Mouse (Mus musculus) thymus, postnatal 25 days (tissue): ENCODE data around the gene Galntl6.

ENCODE experiments used
- DNase-seq: peaks from one replicate; pipeline ENCODE4 v3.0.0; 2022

The Galntl6 gene

DNA sequence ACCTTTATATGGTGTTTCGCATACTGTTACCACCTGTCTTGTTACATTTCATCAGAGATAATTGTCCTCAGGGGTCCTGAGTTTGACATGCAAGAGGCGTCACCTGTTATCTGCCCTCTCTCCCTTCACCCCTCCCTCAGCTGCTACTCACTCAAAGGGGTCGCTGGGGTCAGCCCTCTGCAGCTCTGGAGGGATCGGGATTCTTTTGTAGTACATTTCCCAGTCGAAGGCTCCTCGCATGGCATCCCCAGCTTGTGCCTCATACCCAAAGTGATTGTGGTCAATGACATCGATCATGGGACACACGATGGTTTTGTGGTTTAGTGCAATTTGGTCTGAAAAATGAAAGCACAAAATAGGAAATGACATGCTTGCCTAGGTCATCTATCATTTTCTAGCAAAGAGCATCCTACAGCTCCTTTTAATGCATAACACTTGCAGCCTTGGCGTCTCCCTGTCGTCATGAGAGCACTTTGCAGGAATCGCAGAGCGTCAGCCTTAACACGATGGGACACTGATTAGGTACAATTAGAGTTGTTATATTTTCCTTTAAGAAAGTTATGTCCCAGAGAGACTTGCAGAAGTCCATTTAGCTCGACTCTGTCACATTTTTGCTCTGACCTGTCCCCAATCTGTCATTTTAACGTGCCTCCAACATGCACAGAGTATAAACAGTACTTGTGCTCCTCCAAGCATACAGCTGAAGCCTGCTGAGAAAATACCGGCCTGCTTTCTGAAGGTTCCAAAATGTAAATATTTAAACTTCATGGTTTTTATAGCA is 954.1 kb downstream of the Galntl6 start:
- no peak for DNase-seq

DNA sequence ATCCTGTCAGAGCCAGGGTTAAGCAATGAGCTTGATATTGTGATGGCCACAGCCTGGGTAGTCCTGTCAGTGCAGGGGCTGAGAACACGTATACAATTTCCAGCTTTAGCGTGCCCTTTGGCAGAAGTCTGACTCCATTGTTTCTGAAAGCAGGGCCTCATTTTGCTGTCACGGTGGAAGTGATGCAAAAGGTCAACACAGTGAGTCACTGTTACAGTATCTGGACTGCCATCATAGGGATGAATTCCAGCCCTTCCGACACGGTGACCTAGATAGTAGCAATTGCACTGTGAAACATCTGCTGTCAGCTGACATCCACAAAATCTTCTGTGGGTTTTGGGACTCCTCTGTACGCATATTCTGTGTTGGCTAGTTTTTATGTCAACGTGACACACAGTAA is 956.9 kb downstream of the Galntl6 start:
- no peak for DNase-seq

DNA sequence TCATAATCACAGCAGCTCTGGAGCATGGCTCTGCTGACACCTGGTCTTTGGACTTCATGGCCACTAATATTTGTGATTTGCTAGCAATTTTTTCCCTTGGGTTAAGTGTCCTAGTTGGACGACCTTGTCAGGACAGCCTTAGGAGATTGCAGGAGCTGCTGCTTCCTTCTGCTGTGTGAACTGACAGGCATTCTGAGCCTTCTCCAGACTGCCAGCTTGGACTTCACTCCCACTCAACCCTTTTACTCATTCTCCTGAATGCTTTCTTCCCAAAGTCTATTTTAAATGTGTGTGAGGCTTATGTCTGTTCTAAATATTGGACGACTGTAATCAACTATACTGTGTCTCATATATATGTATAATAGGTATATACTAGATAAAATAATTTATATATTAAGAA is 971.3 kb downstream of the Galntl6 start:
- no peak for DNase-seq

DNA sequence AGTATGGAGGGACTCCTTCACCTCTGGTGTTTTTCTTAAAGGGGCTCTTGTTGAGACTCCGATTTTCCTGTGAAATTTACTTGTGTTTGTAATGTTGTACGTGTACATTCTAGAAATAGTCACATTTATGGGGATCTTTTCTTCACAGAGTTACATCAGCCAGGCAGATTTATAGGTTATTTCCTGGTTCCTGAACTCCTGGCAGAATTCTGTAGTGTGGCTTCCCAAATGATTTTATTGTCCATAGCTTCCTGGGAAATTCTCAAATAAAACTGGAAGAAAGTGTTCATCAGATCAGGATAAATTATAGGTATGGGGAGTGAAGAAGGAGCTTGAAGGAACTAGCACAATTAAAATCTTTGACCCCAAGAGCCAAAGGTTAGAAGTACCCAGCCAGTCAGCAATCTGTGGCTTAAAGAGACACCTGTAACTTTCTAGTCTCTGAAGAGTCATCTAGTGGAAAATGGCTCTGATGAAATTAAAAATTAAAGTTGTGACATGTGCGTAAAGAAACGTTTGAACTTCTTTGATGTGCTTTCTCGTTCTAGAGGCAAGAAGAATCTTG is 972.5 kb downstream of the Galntl6 start:
- no peak for DNase-seq

DNA sequence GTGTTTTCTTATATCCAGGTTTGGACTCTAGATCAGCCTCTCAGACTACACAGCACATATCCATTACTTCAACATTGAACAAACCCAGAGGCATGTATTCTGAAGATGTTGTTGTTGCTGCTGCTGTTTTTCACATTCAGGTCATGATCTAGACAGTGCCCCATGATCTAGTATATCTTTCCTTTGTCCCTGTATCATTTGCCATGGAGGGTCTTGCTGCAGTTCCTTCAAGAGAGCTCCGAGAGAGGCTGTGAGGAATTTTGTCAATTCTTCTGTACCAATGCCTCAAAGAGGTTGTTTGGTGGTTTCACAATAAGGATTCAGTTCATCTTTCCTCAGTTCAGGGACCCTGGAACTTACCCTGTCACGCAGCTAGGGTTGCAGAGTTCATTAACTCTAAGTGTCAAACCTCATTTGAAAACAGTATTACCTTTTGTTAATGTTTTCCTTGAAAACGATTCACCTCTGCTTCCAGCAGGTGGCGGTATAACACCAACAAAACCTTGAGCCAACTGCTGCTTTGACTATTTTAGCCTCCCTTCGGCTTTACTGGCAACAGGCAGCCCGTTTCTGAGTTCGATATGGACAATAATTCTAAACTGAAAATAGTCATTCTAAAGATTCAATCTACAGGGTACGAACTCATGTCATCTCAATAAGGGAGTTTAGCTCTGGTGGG is 973.1 kb downstream of the Galntl6 start:
- DNase-seq, result peak; percentile 20

DNA sequence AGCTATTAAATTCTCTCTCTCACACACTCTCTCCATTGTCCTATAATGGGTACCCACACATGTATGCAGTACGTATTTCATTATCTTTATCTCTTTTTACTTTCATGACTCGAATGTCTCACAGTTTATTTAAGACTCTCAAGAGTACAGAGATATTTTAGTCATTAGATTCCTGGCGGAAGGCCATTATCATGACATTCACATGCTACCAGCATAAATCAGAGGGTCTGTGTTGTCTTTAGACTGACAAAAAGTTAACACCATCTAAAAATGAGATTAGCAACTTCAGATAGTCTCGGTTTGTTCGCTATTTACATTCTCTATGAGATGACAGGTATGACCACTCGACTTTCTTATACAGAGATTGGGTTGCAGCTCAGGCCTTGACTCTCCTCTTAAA is 985.4 kb downstream of the Galntl6 start:
- no peak for DNase-seq

DNA sequence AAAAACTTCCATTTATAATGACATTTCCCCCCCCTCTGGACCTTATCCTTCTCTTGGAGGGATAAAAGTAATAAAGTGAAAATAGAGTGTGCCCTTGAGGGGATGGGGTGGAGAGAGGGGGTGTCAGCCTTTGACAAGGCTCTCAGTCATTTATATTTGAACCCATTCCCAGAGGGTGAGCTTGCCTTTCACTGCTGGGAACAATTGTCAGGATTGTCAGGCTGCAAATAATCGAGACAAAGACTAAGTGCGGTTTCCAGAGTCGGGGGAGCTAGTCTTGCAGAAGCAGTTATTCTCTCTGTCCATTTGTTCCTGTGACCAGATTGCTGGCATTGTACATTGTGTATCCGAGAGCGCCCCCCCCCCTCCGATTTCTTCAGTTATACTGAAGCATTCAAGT is 988.9 kb downstream of the Galntl6 start:
- no peak for DNase-seq

DNA sequence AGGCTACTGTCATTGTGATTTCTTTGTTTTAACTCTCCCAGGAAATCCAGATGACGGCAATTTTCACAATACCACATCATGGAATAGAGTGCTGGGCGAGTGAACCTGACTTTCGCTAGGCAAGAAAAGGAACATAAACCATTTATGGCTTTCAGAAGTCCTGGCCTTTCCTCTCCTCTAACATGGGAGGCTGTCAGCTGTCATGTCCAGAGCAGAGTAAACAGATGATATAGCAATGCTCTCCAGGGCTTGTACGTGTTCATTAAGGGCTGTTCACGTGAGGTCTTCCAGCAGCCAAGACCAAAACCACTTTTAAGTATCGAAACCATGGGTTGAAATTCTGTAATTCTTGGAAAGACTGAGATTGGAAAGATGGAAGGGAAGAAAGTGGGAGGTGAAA is 989.3 kb downstream of the Galntl6 start:
- DNase-seq, result no peak

DNA sequence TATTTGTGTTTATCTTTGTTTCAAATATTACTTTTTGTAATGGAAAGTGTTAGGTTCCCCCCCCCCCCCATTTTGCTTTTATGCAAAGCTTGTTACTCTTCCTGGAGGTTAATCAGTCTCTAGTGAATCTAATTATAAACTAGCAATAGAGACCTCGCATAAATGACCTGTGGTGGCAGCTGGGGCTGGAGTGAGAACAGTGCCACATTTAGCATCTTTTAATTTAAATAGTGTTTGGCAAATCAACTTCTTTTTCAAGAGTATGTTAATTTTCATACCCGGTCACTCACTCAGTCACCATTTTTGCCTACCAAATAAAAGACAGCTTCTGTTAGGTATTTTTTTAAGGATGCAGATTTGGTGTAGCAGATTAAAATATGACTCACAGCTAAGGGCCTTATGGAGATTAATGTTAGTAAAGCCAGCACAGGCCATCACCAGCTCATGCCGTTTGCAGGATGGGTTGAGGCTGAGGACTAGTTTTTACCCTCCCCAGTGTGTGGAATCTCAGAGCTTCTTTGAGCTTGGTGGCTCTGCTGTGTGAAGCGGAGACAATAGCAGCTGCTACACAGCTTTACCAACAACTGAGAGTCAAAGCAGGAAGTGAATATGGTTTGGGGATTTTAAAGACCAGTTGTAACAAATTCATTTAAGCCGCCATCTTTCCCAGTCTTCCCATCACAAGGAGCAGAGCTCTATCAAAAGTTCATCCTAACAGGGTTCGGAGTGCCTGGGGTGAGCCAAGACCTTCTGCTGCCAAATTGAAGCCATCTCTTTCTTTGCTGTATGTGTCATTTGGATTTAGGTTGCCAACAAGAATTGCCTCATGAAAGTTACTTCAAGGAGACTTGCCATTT is 990.0 kb downstream of the Galntl6 start:
- DNase-seq, result no peak

DNA sequence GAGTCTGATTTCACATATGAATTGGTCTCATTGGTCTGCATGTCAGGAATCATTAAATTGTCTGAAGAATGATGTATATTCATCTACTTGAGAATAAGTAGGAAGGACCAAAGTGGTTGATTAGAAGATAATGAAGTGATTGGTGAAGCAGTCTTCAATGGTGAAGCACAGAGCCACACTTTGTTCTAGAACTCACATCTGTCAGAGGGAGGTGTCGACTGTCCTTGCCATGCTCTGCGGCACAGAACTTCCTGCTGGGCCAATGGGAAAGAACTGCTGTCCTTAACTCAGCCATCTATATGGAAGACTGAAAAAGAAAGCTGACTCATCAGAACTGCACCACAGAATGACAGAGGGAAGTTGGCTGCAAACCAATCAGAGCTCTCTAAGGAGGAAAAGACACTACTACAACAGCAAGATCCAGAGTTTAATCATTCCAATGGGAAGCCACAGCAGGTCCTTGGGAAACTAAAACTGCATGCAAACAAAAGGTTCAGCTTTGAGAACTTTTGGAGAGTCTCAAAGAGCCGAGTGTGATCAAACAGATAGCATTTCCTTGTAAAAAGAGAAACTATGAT is 992.0 kb downstream of the Galntl6 start:
- no peak for DNase-seq

DNA sequence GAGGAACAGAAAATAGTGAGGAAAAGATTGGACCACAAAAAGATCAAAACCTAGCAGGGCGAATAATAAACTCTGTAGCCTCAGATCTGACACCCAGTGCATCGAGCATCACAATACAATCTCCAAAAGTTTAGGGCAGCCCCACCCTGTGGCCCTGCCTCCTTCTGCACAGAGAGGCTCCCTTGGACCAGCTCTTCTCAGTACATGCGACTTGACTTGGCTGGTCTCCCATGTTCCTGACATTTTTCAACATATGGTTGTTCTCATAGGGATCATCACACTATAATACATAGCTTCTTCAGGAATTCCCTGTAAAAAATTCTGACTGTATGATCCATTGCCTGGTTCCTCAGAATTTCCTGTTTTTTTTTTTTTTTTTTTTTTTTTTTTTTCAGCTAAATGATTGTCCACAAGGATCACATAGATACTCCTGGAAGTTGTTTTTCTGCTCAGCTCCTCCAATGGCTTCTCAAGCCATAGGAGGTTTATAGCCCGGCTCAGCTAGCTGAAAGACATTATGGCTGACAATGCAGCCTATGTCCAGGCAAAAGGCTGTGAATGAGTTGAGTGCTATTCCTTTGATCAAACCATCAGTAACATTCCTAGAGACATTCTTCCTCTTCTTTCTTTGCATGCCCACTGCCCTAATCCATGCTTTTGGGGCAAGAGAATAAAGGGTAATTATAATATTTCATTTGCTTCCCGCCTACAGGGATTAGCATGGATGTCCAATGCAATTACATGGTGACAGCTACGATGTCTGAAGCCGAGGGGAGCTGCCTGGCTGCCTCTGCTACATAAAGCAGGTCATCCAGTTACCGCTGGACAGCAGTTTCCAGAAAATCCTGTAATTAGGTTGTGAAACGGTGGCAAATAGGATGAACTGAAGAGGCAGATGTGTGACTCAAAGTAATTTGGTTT is 993.5 kb downstream of the Galntl6 start:
- DNase-seq, result no peak

DNA sequence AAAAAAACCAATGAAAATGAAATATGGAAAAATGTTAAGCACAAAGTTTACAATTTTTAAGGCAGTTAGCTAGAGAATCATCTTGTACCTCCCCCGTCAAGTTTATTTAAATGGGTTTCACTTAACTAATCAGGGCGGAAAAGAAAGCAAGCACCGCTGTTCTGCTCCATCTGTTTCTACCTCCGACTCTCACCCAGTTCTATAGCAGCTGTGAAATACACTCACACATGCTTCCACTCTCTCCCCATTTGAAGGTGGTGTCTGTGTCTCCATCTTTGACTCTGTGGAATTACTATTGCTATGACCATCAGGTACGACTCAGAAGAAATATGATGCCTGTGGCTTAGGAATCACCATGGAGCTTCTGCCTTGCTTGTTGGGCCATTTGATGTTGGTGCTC is 1019.1 kb downstream of the Galntl6 start:
- DNase-seq, result no peak

DNA sequence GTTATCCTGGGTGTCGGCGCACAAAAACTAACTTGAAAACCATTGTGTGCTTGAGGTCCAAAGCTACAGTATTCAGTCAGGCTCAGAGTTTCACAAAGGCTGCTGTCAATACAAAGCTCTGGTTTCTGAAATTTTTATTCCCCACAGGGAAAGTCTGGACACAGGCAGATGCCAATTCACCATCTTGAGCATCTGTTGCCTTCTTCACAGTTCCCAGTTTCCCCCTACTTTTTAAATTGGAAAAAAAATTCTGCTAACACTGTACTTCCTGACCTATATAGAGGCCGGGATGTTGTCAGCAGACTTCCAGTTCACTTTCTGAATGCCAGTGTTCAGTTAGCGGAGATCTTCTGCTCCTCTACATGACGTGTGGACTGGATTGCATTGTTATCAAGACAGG is 1020.3 kb downstream of the Galntl6 start:
- DNase-seq, result no peak

DNA sequence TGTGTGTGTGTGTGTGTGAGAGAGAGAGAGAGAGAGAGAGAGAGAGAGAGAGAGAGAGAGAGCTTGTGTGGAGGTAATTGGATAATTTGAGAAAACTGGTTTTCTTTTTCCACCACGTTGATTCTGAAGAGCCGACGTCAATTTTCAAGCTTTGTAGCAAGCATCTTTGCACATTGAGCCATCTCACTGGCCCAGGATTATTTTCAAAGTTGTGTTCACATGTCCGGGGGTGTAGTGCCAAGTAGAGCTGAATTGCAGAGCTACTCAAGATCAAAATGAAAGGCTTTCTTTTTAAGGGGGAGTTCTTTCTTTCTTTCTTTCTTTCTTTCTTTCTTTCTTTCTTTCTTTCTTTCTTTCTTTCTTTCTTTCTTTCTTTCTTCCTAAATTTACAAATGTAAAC is 1022.3 kb downstream of the Galntl6 start:
- no peak for DNase-seq

DNA sequence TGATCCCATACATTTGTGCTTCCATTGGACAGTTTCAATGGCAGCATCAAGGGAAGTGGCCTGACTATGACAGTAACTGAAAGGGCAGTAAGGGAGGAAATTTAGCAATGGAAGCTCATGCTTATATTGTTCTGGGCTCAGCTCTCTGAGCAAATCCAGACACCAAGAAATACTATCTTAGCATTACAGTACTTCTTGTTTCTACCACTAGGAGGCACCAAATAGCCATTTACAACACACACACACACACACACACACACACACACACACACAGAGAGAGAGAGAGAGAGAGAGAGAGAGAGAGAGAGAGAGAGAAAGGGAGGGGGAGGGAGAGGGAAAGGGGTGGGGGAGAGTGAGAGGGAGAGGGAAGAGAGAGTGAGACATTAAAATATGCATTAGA is 1023.6 kb downstream of the Galntl6 start:
- DNase-seq, result no peak

DNA sequence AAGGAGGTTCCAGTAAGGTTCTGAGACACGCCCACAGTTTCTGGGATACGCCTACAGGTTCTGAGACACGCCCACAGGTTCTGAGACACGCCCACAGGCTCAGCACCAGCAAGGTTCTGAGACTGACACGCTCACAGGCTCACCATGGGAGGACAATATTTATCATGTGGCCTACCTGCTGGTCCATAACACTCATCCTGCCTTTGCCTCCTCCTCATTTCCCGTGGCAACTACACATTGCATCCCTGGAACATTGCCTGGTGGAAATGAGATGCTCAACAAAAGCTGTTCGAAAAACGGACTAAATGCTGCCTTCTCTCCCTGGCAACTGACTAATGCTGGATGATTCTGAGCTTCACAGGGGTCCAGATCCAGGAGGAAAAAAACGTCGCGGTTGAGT is 1033.0 kb downstream of the Galntl6 start:
- DNase-seq, result no peak

DNA sequence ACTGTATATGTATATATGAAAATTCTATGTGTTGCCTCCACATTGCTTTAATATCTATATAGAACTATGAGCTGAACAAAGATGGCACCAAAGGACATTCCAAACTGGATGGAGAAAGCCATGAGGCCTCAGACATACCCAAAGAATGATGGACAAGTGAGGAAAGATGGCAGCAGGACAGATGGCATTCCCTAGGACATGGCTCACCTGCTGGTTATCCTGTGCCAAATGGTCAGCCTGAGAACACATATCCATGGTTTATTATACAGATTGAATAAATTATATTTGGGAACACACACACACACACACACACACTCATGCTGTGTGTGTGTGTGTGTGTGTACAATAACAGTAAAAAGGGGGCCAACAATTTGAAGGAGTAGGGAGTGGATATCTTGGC is 1063.4 kb downstream of the Galntl6 start:
- no peak for DNase-seq

DNA sequence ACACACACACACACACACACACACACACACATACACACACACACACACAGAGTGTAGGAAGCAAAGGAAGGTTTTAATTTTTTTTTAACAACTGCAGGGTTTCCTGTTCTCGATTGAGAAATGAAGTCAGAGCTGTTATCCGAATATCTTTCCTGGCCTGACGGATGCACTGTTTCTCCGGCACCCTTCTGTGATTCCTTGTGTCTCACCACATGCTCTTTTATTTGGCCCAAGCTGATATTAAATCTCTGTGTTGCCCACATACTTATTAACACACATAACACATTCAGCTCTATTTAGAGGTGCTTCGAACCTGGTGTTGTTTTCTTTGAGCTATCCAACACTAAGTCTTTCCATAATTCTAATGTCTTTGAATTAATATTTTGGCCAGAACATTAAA is 1069.0 kb downstream of the Galntl6 start:
- DNase-seq, result no peak

DNA sequence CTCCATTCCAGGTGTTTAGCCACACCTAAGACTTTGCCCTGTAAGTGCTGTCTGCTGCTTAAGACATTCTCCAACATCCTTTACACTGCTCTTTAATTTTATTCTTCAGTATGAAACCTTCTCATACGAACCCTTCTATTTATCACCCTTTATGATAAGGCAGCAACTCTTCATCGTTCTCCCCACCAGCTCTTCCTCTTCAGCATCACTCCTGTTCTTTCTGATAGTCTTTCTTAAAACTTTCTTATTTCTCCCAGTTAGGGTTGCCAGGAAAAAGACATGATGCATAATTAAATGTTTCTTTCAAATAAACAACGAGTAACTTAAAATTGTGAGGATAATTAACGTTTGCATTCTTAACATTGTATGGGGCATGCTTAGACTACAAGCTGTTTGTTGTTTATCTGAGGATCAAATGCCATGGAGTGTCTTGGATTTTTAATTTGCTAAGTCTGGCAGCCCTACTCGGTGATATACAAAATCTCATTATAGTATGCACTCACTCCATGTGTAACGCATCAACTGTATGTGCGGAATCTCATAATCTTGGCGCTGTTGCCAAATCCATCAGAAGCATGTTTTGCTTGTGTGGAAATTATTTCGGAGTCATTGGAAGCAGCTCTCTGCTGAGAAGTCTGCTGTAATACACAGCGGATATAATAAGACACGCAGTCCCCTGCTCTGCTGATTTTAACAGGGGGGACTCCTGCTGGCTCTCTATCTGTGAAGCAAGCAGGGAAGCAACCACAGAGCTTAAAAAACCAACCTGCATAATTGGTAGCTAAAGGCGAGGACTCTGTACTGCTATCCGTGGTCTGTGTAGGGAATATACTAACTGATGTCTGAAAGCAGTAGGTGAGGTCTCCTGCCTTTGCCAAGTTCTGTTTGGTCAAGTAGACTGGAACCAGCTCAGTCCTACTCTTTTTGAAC is 1069.7 kb downstream of the Galntl6 start:
- DNase-seq, result no peak

DNA sequence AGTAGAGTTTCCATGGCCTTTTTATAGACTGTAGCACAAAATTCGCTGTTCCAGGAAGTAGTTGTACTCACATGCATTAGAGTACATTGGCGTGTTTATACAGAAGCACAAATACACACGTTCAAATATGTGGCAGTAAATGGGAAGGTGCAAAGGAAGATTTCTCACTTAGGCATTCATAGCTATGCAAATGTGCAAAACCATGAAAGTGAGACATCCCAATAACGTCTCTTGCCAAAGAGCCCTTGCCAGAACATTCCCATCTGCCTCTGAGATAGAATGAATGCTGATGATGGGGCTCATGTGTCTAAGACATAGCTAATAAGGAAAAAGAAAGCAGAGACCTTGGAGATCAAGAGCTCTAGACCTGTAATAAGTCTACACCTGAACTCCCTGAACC is 1071.0 kb downstream of the Galntl6 start:
- DNase-seq, result no peak

DNA sequence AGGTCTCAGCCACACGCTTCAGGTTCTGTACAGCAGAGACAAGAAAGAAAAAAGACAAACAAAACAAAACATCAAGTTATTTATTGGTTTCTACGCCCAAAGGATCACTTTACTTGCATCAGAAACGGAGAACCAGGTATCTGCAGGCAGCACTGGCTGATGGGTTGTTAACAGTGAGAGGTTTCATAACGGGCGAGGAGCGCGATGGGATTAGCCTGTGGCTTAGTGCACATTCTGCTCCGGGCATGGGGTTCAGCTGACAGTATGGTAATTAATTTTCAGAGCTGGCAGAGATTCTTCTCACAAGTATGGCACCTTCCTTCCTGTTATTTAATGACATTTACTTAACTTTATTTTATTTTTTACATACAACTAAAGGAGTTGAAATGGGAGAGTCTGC is 1075.1 kb downstream of the Galntl6 start:
- no peak for DNase-seq
